Mouse (Mus musculus) cerebellum, adult 2 months (tissue): ENCODE data around the gene Grb14.

Source experiments
- CTCF ChIP-seq: fragments of 200-500 bp; IDR thresholded peaks from 2 replicates; pipeline ENCODE4 v1.5.1; 2011; ENCODE audit warnings: low read depth, mild to moderate bottlenecking, control low read depth, low read length, moderate library complexity, borderline replicate concordance; ENCODE audit not compliant: insufficient read depth
- POLR2A ChIP-seq: fragments of 200-500 bp; IDR thresholded peaks from 2 replicates; pipeline ENCODE4 v1.6.1; 2011; ENCODE audit warnings: low read length, control low read depth, borderline replicate concordance; ENCODE audit not compliant: insufficient read depth

GRCm38 (mm10) chr2:64920879-64921278 lies 103.9 kb downstream of the Grb14 start:
- TF ChIP-seq CTCF: no peak
- TF ChIP-seq POLR2A: no peak
